Mouse (Mus musculus) heart, embryonic 10.5 days (tissue): ENCODE data around the gene E2f4. TPM values are rescaled to one million over a fixed set of nuclear protein-coding genes. Genes with fewer than 3 reads are reported as not detected.

ENCODE experiments used
- DNase-seq: peaks from one replicate; pipeline ENCODE4 v3.0.0-alpha.2; 2017; ENCODE audit warnings: low spot score
- H3K27ac ChIP-seq: fragments of 300-500 bp; sonication (generic); 2 replicates; pipeline ENCODE4 v1.5.1; 2016; ENCODE audit warnings: mild to moderate bottlenecking
- H3K27me3 ChIP-seq: fragments of 300-500 bp; sonication (generic); 2 replicates; pipeline ENCODE4 v1.6.1; 2016; ENCODE audit warnings: mild to moderate bottlenecking; ENCODE audit not compliant: poor library complexity, insufficient read depth, severe bottlenecking
- H3K36me3 ChIP-seq: fragments of 300-500 bp; sonication (generic); 2 replicates; pipeline ENCODE4 v1.6.1; 2016; ENCODE audit warnings: mild to moderate bottlenecking, moderate library complexity
- H3K4me1 ChIP-seq: fragments of 300-500 bp; sonication (generic); 2 replicates; pipeline ENCODE4 v1.6.1; 2016; ENCODE audit warnings: mild to moderate bottlenecking
- H3K4me3 ChIP-seq: fragments of 300-500 bp; sonication (generic); 2 replicates; pipeline ENCODE4 v1.5.1; 2016; ENCODE audit warnings: mild to moderate bottlenecking, moderate library complexity
- H3K9me3 ChIP-seq: fragments of 300-500 bp; sonication (generic); 2 replicates; pipeline ENCODE4 v1.6.1; 2016; ENCODE audit warnings: mild to moderate bottlenecking, moderate library complexity
- WGBS: fragments of 180-500 bp; shearing (Covaris S2); methylation state at CpG from one replicate; pipeline ENCODE4 v1.1.7; 2016; 5-methylcytosine and 5-hydroxymethylcytosine counted together
- polyA plus RNA-seq: library from polyadenylated mRNA; unstranded; fragments of >200 nt; fragmentation: Nextera tagmentation; extraction: Ambion mirVana; gene quantifications from 2 replicates; pipeline ENCODE4 v1.2.1, GENCODE M21; 2016

Gene E2f4
- polyA plus RNA-seq, 1 experiment from 2014 or later: 114 TPM

DNA sequence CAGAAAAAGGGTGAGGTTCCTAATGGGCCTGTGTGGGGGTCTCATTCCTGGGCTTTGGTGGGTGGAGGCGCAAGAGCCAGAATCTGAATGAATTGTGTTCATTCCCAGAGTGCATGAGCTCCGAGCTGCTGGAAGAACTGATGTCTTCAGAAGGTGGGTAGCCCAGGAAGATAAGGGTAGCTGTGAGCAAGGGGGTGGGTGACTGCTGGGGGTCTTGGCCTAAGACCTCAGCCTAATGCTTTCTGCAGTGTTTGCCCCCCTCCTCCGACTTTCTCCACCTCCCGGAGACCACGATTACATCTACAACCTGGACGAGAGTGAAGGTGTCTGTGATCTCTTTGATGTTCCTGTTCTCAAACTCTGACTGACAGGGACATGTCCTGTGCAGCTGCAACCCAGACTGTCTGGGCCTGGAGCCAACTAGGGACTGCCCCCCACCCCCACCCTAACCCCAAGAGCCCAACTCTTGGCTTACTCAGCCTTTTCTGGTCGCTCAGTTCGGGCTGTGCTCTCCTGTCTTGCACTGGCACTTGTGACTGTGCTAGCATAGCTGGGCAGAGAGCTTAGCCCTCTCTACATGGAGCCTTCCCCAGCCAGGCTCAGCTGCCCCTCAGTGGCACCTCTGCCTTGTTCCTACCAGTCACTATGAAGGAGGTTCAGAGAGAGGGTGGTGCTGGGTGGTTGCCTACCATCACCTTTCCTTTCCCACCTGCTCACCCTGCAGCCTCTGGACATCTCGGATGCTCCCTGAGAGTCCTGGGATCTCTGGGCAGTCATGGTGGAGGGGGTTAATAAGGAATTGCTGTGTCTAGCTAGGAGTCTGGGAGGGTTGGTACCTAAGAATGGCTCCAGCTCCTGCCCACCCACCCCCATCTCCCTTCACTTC lies 7.1 kb downstream of the E2f4 start:
- H3K27me3 ChIP-seq: no peaks in the 10 kb centered on the region
- no peak for DNase-seq
- peak overlapping the region; percentile 13; the same call in 1 of the 2 replicates for H3K4me3 ChIP-seq
- 62% methylated on average over 9 of the region's 9 CpGs for WGBS
- H3K27ac ChIP-seq: peak overlapping the region; percentile 56; the same call in 1 of the 2 replicates
- H3K36me3 ChIP-seq: peaks cover 81% of the 10 kb centered on the region
- H3K9me3 ChIP-seq: no peaks in the 10 kb centered on the region
- peaks cover 48% of the 10 kb centered on the region for H3K4me1 ChIP-seq

- Histone ChIP-seq H3K9me3 (no peaks in the 10 kb centered on the region), H3K4me1 (peaks cover 42% of the 10 kb centered on the region), H3K36me3 (peaks cover 81% of the 10 kb centered on the region), H3K27me3 (no peaks in the 10 kb centered on the region), H3K4me3 (peak within 1 kb of the TSS; percentile 61), H3K27ac (peak within 1 kb of the TSS; percentile 88)
- WGBS: 6% methylated on average over 26 of the region's 30 CpGs
- DNase-seq: peak; percentile 87
Observed at GRCm38 (mm10) chr8:105305211-105306145, 8.0 kb downstream of the E2f4 start, which contains the start of gene Elmo3. Gene Elmo3 (plus strand): TSS chr8:105305601.

- Histone ChIP-seq H3K36me3 (peaks cover 78% of the 10 kb centered on the region), H3K9me3 (no peaks in the 10 kb centered on the region), H3K27me3 (no peaks in the 10 kb centered on the region), H3K4me3 (peak overlapping the region; percentile 61), H3K27ac (peak overlapping the region; percentile 88), H3K4me1 (peaks cover 42% of the 10 kb centered on the region)
- WGBS: 48% methylated on average over 5 of the region's 5 CpGs
- no peak for DNase-seq
Observed at GRCm38 (mm10) chr8:105306146-105306691, 8.8 kb downstream of the E2f4 start.

DNA sequence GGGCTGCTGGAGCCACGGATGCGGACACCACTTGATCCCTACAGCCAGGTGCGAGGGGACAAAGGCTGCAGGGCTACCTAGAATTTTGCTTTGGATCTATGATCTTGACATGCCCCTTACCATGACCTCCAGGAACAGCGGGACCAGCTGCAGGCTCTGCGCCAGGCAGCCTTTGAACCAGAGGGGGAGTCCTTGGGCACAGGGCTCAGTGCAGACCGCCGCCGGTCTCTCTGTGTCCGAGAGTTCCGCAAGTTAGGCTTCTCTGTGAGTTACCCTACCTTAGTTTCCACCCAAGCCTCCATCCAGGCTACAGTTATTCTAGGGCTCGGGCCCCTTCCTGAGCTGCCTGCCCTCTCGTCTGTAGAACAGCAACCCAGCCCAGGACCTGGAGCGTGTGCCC lies 10.2 kb downstream of the E2f4 start:
- H3K36me3 ChIP-seq: peaks cover 79% of the 10 kb centered on the region
- H3K27ac ChIP-seq: no peak overlapping the region
- H3K27me3 ChIP-seq: no peaks in the 10 kb centered on the region
- H3K4me1 ChIP-seq: peaks cover 42% of the 10 kb centered on the region
- WGBS: 93% methylated on average over 13 of the region's 13 CpGs
- no peak for DNase-seq
- no peaks in the 10 kb centered on the region for H3K9me3 ChIP-seq
- H3K4me3 ChIP-seq: no peak overlapping the region

- 91% methylated on average over 10 of the region's 10 CpGs for WGBS
- Histone ChIP-seq H3K36me3 (peaks cover 80% of the 10 kb centered on the region), H3K4me1 (peaks cover 42% of the 10 kb centered on the region), H3K9me3 (no peaks in the 10 kb centered on the region), H3K27me3 (no peaks in the 10 kb centered on the region), H3K4me3 (no peak overlapping the region), H3K27ac (no peak overlapping the region)
- DNase-seq: no peak
Observed at GRCm38 (mm10) chr8:105308428-105308827, 11.0 kb downstream of the E2f4 start.

GRCm38 (mm10) chr8:105309142-105309847 lies 11.8 kb downstream of the E2f4 start:
- DNase-seq: no peak
- Histone ChIP-seq H3K9me3 (no peaks in the 10 kb centered on the region), H3K36me3 (peaks cover 79% of the 10 kb centered on the region), H3K27me3 (no peaks in the 10 kb centered on the region), H3K4me1 (peaks cover 42% of the 10 kb centered on the region), H3K4me3 (no peak overlapping the region), H3K27ac (no peak overlapping the region)
- WGBS: 77% methylated on average over 15 of the region's 15 CpGs

DNA sequence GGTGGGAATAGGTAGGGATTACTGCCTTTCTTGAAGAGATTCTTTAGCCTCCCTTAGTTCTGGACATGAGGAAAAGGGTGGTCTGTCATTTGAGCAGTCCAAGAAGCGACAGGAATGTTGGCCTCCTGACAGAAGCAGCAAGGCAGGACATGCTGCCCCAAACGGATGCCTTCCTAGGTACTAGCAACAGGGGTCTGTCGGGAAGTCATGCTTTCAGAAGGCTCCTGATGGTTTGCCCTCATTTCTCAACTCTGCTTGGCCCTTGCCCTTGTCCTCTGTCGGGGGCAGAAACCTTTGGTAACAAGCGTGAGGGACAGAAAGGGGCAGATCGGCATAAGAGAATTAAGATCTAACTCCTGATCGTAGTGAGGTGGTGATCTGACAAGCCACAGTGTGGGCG lies 12.7 kb downstream of the E2f4 start:
- H3K4me3 ChIP-seq: no peak overlapping the region
- no peak for DNase-seq
- no peaks in the 10 kb centered on the region for H3K9me3 ChIP-seq
- H3K27ac ChIP-seq: no peak overlapping the region
- 85% methylated on average over 8 of the region's 8 CpGs for WGBS
- H3K27me3 ChIP-seq: no peaks in the 10 kb centered on the region
- peaks cover 80% of the 10 kb centered on the region for H3K36me3 ChIP-seq
- H3K4me1 ChIP-seq: peaks cover 38% of the 10 kb centered on the region

GRCm38 (mm10) chr8:105311718-105312117 lies 14.3 kb downstream of the E2f4 start:
- WGBS: 81% methylated on average over 1 of the region's 1 CpGs
- Histone ChIP-seq H3K9me3 (no peaks in the 10 kb centered on the region), H3K27me3 (no peaks in the 10 kb centered on the region), H3K4me3 (no peak overlapping the region), H3K36me3 (peaks cover 92% of the 10 kb centered on the region), H3K4me1 (peaks cover 28% of the 10 kb centered on the region; the same call in 1 of the 2 replicates), H3K27ac (no peak overlapping the region)
- DNase-seq: no peak

DNA sequence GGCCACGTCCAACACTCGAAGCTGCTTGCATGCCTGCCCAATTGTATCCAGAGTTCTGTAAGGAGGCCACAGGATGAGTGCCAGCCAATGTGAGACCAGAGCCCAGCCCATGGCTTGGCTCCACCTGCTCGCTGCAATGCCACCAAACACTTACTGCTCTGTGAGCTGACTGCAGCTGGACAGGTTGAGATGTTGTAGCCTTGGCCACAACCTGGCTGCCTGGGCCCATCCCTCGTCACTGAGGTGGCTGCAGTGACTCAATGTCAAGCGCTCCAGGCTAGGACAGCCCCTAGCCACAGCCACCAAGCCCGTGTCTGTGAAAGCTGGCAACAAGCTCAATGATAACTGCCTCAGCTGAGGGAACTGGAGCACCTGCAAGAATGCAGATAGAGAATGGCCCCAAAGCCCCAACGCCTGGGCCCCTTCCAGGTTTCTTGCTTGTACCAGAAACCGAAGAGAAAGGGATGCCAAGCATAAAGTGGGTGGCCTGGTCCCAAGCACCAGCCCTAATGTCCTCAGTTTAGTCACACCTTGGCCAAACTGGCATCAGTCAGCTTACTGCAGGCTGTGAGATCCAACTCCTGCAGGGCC lies 15.5 kb downstream of the E2f4 start:
- Histone ChIP-seq H3K36me3 (peaks cover 85% of the 10 kb centered on the region), H3K9me3 (no peaks in the 10 kb centered on the region), H3K4me1 (peaks cover 22% of the 10 kb centered on the region; the same call in 1 of the 2 replicates), H3K27ac (no peak overlapping the region), H3K27me3 (no peaks in the 10 kb centered on the region), H3K4me3 (no peak overlapping the region)
- 90% methylated on average over 8 of the region's 8 CpGs for WGBS
- DNase-seq: no peak

DNA sequence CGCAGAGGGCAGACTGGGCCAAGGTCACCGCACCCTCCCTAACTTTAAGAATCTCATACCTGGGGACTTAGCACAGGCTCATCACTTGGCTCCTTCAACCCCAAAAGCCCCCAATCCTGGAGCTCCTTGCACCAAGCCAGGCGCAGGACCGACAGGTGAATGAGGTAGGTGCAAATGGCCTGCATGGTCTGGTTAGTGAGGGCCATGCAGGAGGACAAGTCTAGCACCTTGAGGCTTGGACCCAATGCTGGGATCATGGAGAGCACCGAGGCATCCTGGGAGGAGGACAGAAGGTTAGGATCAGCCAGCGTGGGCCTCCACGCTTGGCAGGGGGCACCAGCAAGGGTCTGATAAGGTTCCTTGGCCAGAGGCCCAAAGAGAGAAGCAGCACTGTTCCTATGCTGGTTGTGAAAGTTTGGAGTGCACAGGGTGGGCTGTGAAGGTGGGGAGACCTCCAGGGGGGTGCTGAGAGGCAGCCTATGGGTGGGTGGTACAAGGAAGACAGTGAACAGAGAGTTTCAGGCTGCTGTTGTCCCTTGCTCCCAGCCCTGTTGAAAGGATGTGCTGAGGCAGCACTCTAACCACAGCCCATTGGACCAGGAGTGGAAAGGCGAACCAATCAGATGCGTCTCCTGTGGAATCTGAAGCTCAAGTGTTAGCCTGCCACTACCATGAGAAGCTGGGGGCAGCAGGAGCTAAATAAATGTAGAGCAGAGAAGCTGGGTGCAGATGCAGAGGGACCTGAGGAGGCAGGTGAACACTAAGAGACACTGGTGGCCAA lies 16.3 kb downstream of the E2f4 start:
- WGBS: 66% methylated on average over 9 of the region's 9 CpGs

GRCm38 (mm10) chr8:105315073-105315769 lies 17.8 kb downstream of the E2f4 start:
- no peak overlapping the region for H3K4me3 ChIP-seq
- H3K27ac ChIP-seq: no peak overlapping the region
- no peaks in the 10 kb centered on the region for H3K27me3 ChIP-seq
- H3K4me1 ChIP-seq: peaks cover 24% of the 10 kb centered on the region; the same call in 1 of the 2 replicates
- WGBS: 89% methylated on average over 18 of the region's 18 CpGs
- H3K9me3 ChIP-seq: no peaks in the 10 kb centered on the region
- H3K36me3 ChIP-seq: peaks cover 79% of the 10 kb centered on the region
- no peak for DNase-seq

More for the DNA sequence above, 16.3 kb downstream of the E2f4 start:
- H3K27me3 ChIP-seq: no peaks in the 10 kb centered on the region
- H3K9me3 ChIP-seq: no peaks in the 10 kb centered on the region
- H3K27ac ChIP-seq: no peak overlapping the region
- no peak for DNase-seq
- H3K36me3 ChIP-seq: peaks cover 85% of the 10 kb centered on the region
- H3K4me1 ChIP-seq: peaks cover 25% of the 10 kb centered on the region; the same call in 1 of the 2 replicates
- H3K4me3 ChIP-seq: no peak overlapping the region
